Mouse (Mus musculus): ENCODE data around the gene Slc35f1. TPM values are rescaled to one million over a fixed set of nuclear protein-coding genes. Genes with fewer than 3 reads are reported as not detected.

Slc35f1 gene
- total and polyA plus RNA-seq, 2 experiments, result not detected

DNA sequence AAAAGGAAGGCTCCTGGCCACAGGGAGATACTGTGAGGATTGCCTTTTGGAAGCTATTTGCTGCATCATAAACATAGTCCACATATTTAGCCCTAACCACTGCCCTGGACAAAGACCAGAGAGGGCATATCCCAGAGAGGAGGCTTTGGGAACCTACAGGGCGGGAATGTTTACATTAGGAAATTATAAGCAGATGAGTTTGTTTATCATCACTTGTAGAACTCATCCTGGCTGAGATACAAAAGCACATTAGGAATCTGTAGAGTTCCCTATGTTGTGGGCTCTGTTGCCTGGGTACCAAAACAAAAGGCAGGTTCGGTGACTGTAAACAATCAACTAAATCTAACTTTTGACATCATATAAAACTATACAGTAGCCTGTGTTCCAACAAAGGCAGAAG is 467.4 kb downstream of the Slc35f1 start:
- DNase-seq (ENCODE audit: extremely low read depth, low read depth, low spot score), result no peak
- Histone ChIP-seq H3K9ac (ENCODE audit: low read depth, low read length) (no peak overlapping the region), H3K27ac (replicated peaks; ENCODE audit: insufficient read depth, low read depth, low read length) (no peak overlapping the region), H3K79me2 (ENCODE audit: control insufficient read depth, insufficient read depth, low read length) (no peaks in the 10 kb centered on the region), H3K36me3 (ENCODE audit: control insufficient read depth, insufficient read depth, low read length) (no peaks in the 10 kb centered on the region), H3K4me3 (ENCODE audit: insufficient read depth, low read depth, low read length) (no peak overlapping the region), H3K4me1 (ENCODE audit: control insufficient read depth, insufficient read depth, low read length) (no peaks in the 10 kb centered on the region), H3K27me3 (ENCODE audit: control insufficient read depth, insufficient read depth, low read length) (no peaks in the 10 kb centered on the region)
- WGBS, result 89% methylated on average over 2 of the region's 2 CpGs
- TF ChIP-seq CTCF (IDR thresholded peaks at IDR 0.05; ENCODE audit: low read depth, low read length) (no peak), POLR2A (IDR thresholded peaks at IDR 0.05; ENCODE audit: extremely low read depth, insufficient read depth, low read length) (no peak)

All from liver, adult 2 months (tissue).